Mouse (Mus musculus) cerebellum, adult 11-12 months (tissue): Measurements from ENCODE around the gene Foxf2.

Experiments
- DNase-seq: peaks from one replicate; pipeline ENCODE4 v3.0.0; 2022

Gene Foxf2

GRCm38 (mm10) chr13:31626991-31627625, 1.5 kb downstream of the Foxf2 start:
- no peak for DNase-seq

GRCm38 (mm10) chr13:31627864-31628690, 2.5 kb downstream of the Foxf2 start:
- no peak for DNase-seq

GRCm38 (mm10) chr13:31628691-31629180, 3.1 kb downstream of the Foxf2 start:
- DNase-seq = no peak

- DNase-seq = no peak
Measured at GRCm38 (mm10) chr13:31629321-31629851, 3.8 kb downstream of the Foxf2 start.

- no peak for DNase-seq
Measured at GRCm38 (mm10) chr13:31630051-31630450, 4.4 kb downstream of the Foxf2 start.

GRCm38 (mm10) chr13:31630551-31630950, 4.9 kb downstream of the Foxf2 start:
- no peak for DNase-seq

GRCm38 (mm10) chr13:31631291-31631690, 5.7 kb downstream of the Foxf2 start:
- no peak for DNase-seq

GRCm38 (mm10) chr13:31632450-31632849, 6.8 kb downstream of the Foxf2 start:
- DNase-seq = no peak

GRCm38 (mm10) chr13:31633259-31633658, 7.6 kb downstream of the Foxf2 start:
- no peak for DNase-seq

GRCm38 (mm10) chr13:31635546-31635945, 9.9 kb downstream of the Foxf2 start:
- DNase-seq = no peak

- no peak for DNase-seq
Measured at GRCm38 (mm10) chr13:31641517-31641916, 15.9 kb downstream of the Foxf2 start.

GRCm38 (mm10) chr13:31652131-31652745, 26.6 kb downstream of the Foxf2 start:
- no peak for DNase-seq

GRCm38 (mm10) chr13:31656249-31656648, 30.6 kb downstream of the Foxf2 start:
- no peak for DNase-seq

- no peak for DNase-seq
Measured at GRCm38 (mm10) chr13:31658212-31658611, 32.6 kb downstream of the Foxf2 start.

- DNase-seq = no peak
Measured at GRCm38 (mm10) chr13:31658963-31659362, 33.3 kb downstream of the Foxf2 start.

- no peak for DNase-seq
Measured at GRCm38 (mm10) chr13:31661211-31661610, 35.6 kb downstream of the Foxf2 start.

GRCm38 (mm10) chr13:31665376-31665775, 39.8 kb downstream of the Foxf2 start:
- no peak for DNase-seq

GRCm38 (mm10) chr13:31667919-31668524, 42.4 kb downstream of the Foxf2 start:
- no peak for DNase-seq

GRCm38 (mm10) chr13:31672093-31672492, 46.5 kb downstream of the Foxf2 start:
- no peak for DNase-seq
